ENCODE assay signal across 21 mouse cellular contexts in the genomic region with DNA sequence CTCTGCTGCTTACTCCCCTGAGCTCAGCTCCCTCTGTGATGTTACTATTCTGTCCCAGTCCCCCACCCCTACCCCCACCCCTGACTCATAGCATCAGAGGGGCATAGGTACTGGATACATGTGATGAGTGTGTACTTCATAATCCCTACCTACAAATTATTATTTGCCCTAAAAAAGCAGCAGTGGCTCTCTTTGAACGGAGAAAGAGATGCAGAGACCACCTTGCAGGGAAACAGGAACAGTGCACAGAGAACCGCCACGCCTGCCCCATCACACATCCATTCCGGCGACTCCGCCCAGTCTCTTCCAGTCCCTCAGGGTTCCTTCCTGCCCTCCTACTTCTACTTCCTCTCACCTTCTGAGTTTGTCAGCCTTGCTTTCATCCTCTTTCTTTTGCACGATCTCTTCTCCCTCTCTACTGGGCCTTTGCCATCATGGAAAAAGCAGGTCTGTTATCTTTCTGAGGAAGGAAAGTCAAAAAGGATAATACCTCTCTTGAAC. TPM values are rescaled to one million over a fixed set of nuclear protein-coding genes. Genes with fewer than 3 reads are reported as not detected.
"Had no signal": no experiment of that assay in that cellular context is flagged by ENCODE, and none has a peak within 500 bp of the region (broad histone marks: within the 10 kb centered on the region; RNA-seq: fewer than 3 reads in every experiment).

A gene (minus strand): TSS at position 51 of the 501 bp plus-strand sequence.

- H3K36me3 ChIP-seq: kidney, embryonic 15.5 days; limb, embryonic 15.5 days; liver, embryonic 13.5 days; lung, embryonic 15.5 days; midbrain, embryonic 12.5 days; neural tube, embryonic 15.5 days; stomach, embryonic 15.5 days had no signal

- H3K27ac ChIP-seq: kidney, embryonic 15.5 days; limb, embryonic 15.5 days; liver, embryonic 13.5 days; lung, embryonic 15.5 days; macrophage; midbrain, embryonic 12.5 days; neural tube, embryonic 15.5 days; stomach, embryonic 15.5 days had no signal

- H3K4me2 ChIP-seq: kidney, embryonic 15.5 days; limb, embryonic 15.5 days; liver, embryonic 13.5 days; lung, embryonic 15.5 days; midbrain, embryonic 12.5 days; neural tube, embryonic 15.5 days; stomach, embryonic 15.5 days had no signal

- H3K9ac ChIP-seq: kidney, embryonic 15.5 days; limb, embryonic 15.5 days; liver, embryonic 13.5 days; liver, postnatal 0 days; lung, embryonic 15.5 days; midbrain, embryonic 12.5 days; neural tube, embryonic 15.5 days; stomach, embryonic 15.5 days had no signal

- H3K27me3 ChIP-seq: kidney, embryonic 15.5 days; limb, embryonic 15.5 days; lung, embryonic 15.5 days; midbrain, embryonic 12.5 days; neural tube, embryonic 15.5 days; stomach, embryonic 15.5 days had no signal

- ATAC-seq: liver, postnatal 0 days had no signal

- H3K9me3 ChIP-seq: liver, embryonic 13.5 days; lung, embryonic 15.5 days; neural tube, embryonic 15.5 days; stomach, embryonic 15.5 days had no signal

- H3K4me3 ChIP-seq: kidney, embryonic 15.5 days; limb, embryonic 15.5 days; liver, embryonic 13.5 days; lung, embryonic 15.5 days; megakaryocyte, embryonic 14.5 days; midbrain, embryonic 12.5 days; neural tube, embryonic 15.5 days; stomach, embryonic 15.5 days had no signal

- H3K4me1 ChIP-seq: limb, embryonic 15.5 days; midbrain, embryonic 12.5 days; neural tube, embryonic 15.5 days; stomach, embryonic 15.5 days had no signal

- DNase-seq: kidney, adult 18-20 months; kidney, postnatal 25 days; liver, embryonic 13.5 days; liver, postnatal 0 days; lung, postnatal 14 days; right cerebral cortex, postnatal 14 days had no signal

RNA-seq across cellular contexts. Expression of the gene that starts here (rescaled TPM):
- total RNA-seq: layer of hippocampus, postnatal 25 days; left cerebral cortex, adult 8-10 months; left cerebral cortex, postnatal 25 days; midbrain, postnatal 0 days had no signal
- polyA plus RNA-seq: kidney, embryonic 15.5 days; limb, embryonic 11.5 days; limb, embryonic 15.5 days; liver, embryonic 13.5 days; liver, postnatal 0 days; lung, embryonic 15.5 days; macrophage; midbrain, embryonic 12.5 days; midbrain, postnatal 0 days; neural tube, embryonic 11.5 days; neural tube, embryonic 15.5 days; spleen, adult 2 months; stomach, embryonic 15.5 days had no signal
